Mouse (Mus musculus) spleen, adult 2 months (tissue): ENCODE measurements around the gene Atf7ip.

Experiments
- CTCF ChIP-seq: fragments of 200-500 bp; IDR thresholded peaks from 2 replicates; pipeline ENCODE4 v1.5.1; 2011; ENCODE audit warnings: mild to moderate bottlenecking, inconsistent platforms; ENCODE audit not compliant: insufficient read depth, insufficient read length, insufficient replicate concordance; ENCODE audit errors: extremely low read depth
- POLR2A ChIP-seq: fragments of 200-500 bp; IDR thresholded peaks from 2 replicates; pipeline ENCODE4 v1.6.1; 2011; ENCODE audit warnings: low read depth, low read length, inconsistent platforms

GRCm38 (mm10) chr6:136633719-136634118 lies 127.8 kb downstream of the Atf7ip start:
- no peak for TF ChIP-seq CTCF
- TF ChIP-seq POLR2A: no peak
